Mouse (Mus musculus): ENCODE data around the gene Chpf.

Chpf gene

GRCm38 (mm10) chr1:75478916-75479634 lies at the start of gene Chpf, which contains the start of gene Tmem198:
Gene Chpf, minus strand, starts transcription at chr1:75479307.
Gene Tmem198, plus strand, starts transcription at chr1:75479532.
- peak; percentile 97 for DNase-seq (ENCODE audit: low spot score)

- DNase-seq (ENCODE audit: low spot score), result no peak
Measured at GRCm38 (mm10) chr1:75524679-75525078, 45.6 kb upstream of the Chpf start.

GRCm38 (mm10) chr1:75521321-75522031 lies 42.4 kb upstream of the Chpf start, which contains the start of gene Stk11ip:
Gene Stk11ip, plus strand, starts transcription at chr1:75521529.
- DNase-seq (ENCODE audit: low spot score), result peak; percentile 82

- DNase-seq (ENCODE audit: low spot score), result peak; percentile 39
Measured at GRCm38 (mm10) chr1:75519576-75519975, 40.5 kb upstream of the Chpf start.

GRCm38 (mm10) chr1:75518427-75518826 lies 39.3 kb upstream of the Chpf start:
- DNase-seq (ENCODE audit: low spot score), result no peak

- no peak for DNase-seq (ENCODE audit: low spot score)
Measured at GRCm38 (mm10) chr1:75517984-75518383, 38.9 kb upstream of the Chpf start.

- no peak for DNase-seq (ENCODE audit: low spot score)
Measured at GRCm38 (mm10) chr1:75516703-75517380, 37.7 kb upstream of the Chpf start.

GRCm38 (mm10) chr1:75512550-75512949 lies 33.4 kb upstream of the Chpf start:
- DNase-seq (ENCODE audit: low spot score), result no peak

GRCm38 (mm10) chr1:75511437-75512210 lies 32.5 kb upstream of the Chpf start:
- DNase-seq (ENCODE audit: low spot score), result no peak

- no peak for DNase-seq (ENCODE audit: low spot score)
Measured at GRCm38 (mm10) chr1:75510154-75510553, 31.0 kb upstream of the Chpf start.

GRCm38 (mm10) chr1:75509586-75509985 lies 30.5 kb upstream of the Chpf start:
- no peak for DNase-seq (ENCODE audit: low spot score)

- no peak for DNase-seq (ENCODE audit: low spot score)
Measured at GRCm38 (mm10) chr1:75507006-75507405, 27.9 kb upstream of the Chpf start, which contains the start of gene Inha. Gene Inha, plus strand, starts transcription at chr1:75507077.

GRCm38 (mm10) chr1:75505956-75506831 lies 27.1 kb upstream of the Chpf start, which contains the start of gene Obsl1:
Gene Obsl1, minus strand, starts transcription at chr1:75506452.
- DNase-seq (ENCODE audit: low spot score), result peak; percentile 71

GRCm38 (mm10) chr1:75505159-75505955 lies 26.2 kb upstream of the Chpf start:
- peak; percentile 48 for DNase-seq (ENCODE audit: low spot score)

GRCm38 (mm10) chr1:75504256-75505045 lies 25.3 kb upstream of the Chpf start:
- DNase-seq (ENCODE audit: low spot score), result no peak

- no peak for DNase-seq (ENCODE audit: low spot score)
Measured at GRCm38 (mm10) chr1:75503651-75503980, 24.5 kb upstream of the Chpf start.

- DNase-seq (ENCODE audit: low spot score), result no peak
Measured at GRCm38 (mm10) chr1:75502945-75503650, 24.0 kb upstream of the Chpf start.

- no peak for DNase-seq (ENCODE audit: low spot score)
Measured at GRCm38 (mm10) chr1:75501905-75502304, 22.8 kb upstream of the Chpf start.

- DNase-seq (ENCODE audit: low spot score), result no peak
Measured at GRCm38 (mm10) chr1:75499441-75499840, 20.3 kb upstream of the Chpf start.
